Mouse (Mus musculus) urinary bladder, postnatal 10 days (tissue): ENCODE results near the gene Gm20388.
"Not testable (repeated sequence)": the region's sequence is repeated elsewhere in the genome, so short reads cannot be mapped to it uniquely, and the experiment has no call there.

Source experiments
- DNase-seq: peaks from one replicate; pipeline ENCODE4 v3.0.0; 2022; ENCODE audit warnings: low spot score

The Gm20388 gene

DNA sequence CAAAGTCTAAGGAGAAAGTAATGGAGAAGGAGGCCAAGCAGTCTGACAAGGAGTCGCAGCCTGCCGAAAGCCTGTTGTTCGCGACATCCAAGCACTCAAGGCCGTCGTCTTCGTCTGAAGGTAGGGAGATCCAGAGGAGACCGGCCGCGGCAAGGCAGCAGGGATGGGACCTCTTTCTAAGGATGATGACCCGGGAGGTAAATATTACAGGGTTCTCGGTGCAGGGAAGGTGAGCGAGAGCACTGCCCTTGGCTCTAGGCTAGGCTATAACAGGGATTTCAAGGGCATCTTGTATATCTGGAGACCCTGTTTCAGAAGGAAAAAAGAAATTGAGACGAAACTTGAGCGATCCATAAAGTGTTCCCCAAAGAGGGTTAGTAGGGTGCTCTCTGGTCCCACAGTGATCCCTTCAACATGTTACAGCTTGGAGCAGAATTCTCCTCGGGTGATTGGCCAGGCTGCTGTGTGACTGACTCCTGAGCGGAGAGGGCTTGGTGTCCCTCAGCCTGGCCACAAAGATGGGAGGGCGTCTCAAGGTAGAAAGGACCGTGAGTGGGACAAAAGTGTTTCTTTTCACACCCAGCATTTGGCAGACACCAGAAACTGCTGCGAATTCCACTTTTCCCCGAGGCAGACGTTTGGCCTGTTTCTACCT lies 3302.6 kb downstream of the Gm20388 start:
- no peak for DNase-seq

DNA sequence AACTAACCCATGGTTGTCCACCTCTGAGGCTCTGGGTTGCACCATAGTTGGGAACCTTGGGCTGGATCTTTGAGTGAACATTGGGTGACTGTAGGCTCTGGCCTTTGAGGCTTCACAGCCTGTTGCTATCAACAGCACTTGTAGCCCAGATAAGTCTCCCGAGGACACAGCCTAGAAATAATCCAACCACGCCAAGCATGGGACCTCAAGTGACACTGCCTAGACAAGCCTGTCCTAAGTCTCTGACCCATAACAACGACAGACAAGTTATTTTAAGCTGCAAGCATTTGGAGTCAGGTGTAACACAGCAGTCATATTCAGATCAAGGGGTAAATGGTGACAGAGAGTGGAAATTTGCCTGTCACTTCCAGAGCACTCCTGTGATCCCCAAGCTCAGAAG lies 3304.8 kb downstream of the Gm20388 start:
- DNase-seq: no peak

DNA sequence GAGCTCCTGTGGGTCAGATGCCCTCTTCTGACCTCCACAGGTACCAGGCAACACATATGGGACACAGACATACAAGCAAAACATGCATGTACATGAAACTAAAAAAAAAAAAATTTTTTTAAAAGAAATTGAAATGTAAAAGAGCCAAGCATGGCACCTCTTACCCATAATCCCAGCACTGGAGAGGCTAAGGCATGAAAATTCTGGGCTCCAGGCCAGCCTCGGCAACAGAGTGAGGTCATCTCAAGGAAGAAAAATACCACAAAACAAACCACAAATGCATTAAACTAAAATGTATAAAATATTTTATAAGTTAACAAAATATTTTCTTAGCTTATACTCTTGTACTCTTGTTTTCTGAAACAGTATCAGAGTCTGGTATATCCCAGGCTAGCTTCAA lies 3310.3 kb downstream of the Gm20388 start:
- no peak for DNase-seq

DNA sequence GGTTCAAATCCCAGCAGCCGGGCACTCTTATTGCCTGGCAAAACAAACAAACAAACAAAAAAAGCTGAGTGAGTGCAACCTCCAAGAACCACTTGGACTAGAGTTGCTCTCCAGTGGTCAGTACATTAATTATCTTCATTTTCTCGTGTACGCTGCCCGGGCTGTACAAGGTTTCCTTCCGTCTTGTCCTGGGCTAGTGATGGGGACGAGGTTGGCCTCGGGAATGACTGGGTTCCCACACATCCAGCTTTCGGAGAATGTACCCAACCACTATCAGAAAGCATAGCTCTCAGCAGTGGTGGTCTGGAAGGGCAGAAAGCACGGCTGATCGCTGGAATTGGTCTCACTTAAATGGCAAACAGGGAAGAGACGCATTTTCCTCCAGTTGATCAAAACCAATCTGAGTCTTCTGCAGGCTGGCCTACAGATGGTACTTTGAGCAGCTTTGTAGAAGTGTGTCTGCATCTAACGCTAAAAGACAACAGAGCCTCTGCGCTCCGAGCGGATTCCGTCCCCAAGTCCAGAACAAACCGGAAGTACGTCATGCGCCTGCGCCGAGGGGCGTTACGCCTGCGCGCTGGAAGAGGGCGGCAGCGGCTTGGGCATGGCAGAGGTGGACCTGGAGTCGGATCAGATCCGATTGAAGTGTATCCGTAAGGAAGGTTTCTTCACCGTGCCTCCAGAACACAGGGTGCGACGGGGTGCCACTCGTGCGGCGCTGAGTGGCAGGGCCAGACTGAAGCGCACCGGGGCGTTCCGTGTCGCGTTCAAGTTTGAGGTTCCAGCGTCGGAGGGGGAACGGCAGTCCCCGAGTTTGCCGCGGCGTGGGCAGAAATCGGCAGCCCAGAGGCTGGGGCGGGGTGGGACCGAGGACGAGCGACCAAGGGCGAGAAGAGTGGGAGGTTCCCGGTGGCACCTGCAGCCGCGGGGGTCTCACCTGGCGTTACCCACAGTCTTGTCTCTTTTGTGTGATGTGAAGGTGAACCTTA lies 3313.9 kb downstream of the Gm20388 start, which contains the start of gene Cdk10:
TSS of gene Cdk10 (plus strand) at position 565 of the 989 bp plus-strand sequence.
- peak; percentile 79 for DNase-seq

DNA sequence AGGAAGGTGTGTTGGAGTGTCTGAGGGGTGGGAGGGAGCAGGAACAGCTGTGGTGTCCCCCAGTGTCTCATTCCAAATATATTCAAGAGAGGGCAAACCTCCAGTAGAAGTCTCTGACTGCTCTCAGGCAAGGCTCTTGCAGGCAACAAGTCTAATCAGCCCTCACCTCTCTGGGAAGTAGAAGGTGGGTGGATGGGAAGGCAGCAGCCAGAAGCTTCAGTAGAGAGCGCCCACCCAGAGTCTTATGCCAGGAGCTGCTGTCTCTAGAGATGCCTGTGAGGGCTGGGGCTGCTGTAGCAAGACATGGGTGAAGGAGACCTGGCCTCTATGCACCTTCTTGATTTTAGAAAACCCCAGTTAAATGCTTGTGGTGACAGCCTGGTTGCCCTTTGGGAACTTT lies 3317.8 kb downstream of the Gm20388 start:
- no peak for DNase-seq

DNA sequence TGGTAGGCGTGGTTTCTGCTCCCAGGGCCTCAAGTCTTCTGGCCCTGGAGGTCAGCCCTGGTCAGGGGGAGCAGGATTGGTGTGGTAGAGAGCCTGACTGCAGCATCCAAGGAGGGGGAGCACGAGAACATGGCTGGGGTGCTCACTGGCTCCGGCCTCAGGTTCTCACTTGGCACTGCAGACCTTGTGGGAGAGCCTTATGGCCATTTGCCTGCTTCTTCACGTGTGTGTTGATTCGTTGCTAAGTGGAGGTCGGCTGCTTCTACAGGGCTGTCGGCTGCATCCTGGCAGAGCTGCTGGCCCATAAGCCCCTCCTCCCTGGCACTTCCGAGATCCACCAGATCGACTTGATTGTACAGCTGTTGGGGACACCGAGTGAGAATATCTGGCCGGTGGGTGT lies 3319.7 kb downstream of the Gm20388 start:
- DNase-seq: not testable (repeated sequence)

DNA sequence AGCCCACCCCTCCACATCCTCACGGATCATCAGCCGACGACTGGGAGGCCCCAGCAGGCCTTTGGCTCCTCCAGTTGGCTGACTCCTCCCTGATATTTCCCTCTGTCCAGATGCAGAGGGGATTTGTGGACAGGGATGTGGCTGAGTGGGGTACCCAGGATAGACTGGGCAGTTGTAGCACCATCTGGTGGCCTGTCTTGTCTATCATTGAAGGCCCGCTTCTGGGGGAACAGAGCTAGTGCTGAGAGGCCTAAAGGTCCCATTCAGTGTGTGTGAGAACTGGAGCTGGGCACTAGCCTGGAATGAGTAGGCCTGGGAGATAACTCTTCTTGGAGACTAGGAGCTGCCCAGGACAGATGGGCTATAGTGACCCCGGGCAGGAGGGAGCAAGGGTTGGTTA lies 3321.1 kb downstream of the Gm20388 start:
- DNase-seq: no peak

DNA sequence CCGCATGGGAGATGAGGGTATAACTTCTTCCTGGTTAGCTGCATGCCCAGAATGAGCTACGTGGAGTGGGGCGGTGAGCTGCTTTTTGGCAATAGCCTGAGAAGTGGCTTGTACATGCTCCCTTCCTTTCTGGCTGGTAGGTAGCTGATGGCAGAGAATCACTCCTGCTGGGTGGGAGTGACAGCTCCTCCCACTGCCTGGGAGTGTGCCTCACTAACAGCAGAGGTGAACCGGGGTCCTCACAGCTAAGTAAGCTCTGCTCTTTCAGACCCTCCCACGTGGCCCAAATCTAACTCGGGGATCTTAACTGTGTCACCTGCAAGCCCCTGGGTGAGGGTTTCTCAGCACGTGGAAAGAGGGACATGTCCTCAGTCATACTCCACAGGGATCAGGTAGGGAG lies 3321.9 kb downstream of the Gm20388 start:
- no peak for DNase-seq

DNA sequence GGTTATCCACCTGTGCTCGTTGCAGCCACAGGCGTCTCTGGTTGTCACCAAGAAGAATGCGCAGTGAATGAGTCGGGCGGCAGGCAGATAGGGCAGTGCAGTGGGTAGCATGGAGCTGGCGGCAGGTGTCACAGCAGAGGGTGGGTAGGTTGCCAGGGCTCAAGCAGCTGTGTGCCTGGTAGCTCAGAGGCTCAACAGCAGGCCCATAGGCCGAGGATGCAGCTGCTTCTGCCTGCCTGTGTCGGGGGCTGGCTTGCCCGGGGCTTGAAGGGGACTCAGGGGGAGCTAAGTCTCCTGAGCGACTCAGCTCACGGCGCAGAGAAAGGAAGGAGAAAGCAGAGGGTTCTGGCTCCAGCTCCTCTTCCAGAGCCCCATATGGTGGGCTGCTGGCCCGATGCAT lies 3322.7 kb downstream of the Gm20388 start:
- DNase-seq: no peak

DNA sequence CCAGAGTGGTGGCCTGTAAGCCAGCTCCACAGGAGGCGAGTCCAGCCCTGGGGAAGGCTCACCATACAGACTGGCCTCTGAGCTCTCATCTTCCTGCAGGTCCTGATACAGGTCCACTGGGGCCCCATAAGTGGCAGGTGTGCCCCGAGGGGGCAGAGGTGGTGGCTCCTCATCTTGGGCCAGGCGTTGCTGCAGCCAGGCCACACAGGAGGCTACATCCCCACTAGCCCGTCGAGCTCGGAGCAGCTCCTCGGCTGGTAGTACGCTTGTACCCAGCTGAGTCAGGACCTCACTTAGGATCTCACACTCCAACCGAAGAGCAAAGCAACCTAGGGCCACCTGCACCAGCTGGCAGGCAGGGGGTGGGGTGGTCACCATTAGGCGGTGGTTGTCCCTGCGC lies 3323.1 kb downstream of the Gm20388 start:
- no peak for DNase-seq

DNA sequence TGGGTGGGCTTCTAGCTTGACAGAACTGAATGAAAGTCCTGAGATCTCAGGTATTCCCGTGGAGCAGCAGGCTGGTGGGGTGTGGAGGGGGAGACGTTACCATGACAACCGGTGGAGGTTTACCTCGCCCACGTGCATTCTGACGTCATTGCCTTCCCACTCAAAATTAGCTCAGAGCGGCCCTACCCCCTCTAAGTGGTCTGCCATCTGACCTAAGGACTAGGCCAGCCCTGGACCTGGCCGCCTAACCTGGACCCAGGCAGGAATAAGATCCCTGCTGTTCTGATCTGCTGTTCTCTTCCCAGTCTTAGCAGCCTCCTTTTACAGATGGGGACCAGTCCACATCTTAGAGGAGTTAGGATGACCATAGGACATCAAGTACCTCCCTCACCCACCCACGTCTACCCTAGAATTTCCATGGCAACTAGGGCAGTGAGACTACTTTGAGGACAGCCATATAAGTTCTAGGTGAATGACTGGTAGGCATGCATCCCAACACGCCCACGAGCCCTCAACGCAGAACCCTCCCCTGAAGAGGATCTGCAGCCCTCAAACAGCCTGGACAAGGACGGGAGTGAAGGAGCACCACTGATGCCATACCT lies 3324.4 kb downstream of the Gm20388 start:
- DNase-seq: no peak

DNA sequence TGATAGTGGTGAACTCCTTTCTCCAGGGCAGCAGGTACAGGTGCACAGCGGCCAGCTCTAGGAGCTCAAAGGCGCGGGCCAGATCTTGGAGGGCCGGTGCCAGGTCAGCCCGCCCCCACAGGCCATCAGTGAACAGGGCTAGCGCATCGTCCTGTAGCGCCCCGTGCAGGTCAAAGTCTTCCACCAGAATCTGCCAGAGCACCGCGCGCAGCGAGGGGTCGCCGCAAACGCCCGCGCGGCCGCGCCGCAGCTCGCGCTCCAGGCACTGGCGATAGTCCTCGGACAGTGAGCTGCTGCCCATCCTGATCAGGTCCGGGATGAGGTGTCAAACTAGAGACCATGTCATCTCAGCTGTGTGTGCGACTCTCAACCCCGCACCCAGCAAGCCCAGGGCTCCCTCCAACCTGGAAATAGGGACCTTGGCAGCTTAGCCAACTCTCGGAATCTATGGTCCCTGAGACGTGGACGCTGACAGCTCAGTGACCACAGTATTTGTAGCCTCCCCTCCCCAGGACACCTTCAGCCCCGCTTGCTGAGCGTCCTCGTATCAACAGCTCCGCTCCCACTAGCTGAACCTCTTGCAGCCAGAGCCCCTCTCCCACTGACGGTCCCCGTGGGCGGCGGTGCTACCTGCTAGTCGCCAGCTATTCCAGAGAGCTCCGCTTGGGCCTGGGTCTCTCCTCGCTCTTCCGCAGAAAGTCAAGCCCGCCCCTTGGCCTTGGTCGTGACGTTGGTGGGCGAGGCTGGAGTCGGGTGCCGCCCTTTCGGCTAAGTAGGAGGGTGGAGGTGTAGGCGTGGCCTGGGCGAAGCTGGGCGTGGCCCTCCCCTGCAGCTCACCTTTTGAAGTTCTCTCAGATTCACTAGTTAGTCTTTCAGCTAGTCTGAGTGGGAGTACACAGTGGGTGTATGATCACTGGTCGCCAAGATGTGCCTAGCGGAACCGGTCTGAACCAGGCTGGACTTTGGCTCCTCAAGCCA lies 3325.2 kb downstream of the Gm20388 start, which contains the start of gene Spata2l:
TSS of gene Spata2l (minus strand) at position 714 of the 978 bp plus-strand sequence.
- peak; percentile 45 for DNase-seq

DNA sequence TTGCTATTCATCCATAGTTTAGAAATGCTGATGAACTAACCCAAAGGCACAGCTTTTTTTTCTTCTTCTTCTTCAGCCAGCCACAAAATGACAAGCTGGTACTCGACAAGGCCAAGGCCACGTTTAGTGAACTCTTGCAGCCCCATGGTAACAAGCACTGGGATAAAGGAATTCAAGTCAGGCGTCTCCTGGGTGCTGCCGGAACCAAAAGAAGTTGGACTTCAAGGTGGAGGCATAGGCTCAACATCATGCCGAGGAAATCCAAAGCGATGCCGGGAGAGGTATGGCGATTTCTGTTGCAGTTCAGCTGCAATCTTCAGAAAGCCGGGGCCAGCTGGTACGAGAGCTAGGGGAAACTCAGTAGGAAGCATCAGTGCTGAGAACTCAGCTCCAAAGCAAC lies 3328.8 kb downstream of the Gm20388 start:
- no peak for DNase-seq

DNA sequence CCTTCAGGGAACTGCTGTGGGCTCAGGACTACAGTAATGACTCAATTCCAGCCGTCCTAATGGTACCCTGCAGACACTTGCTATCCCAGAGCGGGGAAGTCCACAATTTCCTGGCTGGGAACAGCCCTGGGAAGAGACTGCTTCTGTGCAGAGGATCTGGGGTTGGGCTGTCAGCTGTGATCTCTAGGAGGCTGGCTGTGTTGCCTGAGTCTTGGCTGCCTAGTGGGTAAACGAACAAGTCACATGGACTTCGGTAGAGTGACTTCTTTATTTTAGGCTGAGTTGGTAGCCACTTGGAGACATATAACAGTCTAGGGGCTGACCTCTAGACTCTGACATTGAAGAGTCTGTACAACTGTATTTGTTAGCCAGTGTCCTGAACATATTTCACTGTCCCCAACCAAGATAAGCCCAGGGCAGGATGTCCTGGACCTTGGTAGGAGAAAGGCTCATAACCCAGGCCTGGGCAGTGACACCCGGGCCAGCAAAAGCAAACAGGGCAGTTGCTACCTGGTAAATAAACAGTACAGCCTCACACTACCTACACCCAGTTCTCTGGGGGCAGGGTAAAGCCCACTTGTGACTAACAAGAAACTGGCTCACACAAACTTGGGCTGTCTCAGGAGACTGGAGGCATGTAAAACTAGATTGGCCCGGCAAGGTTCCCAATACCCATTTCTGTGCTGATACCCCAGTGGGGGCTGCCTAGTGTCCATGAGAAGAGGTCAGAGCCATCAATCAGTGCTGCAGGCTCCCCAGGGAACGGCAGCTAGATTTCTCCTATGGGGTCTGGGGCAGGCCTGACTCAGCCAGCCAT lies 3331.7 kb downstream of the Gm20388 start:
- no peak for DNase-seq

DNA sequence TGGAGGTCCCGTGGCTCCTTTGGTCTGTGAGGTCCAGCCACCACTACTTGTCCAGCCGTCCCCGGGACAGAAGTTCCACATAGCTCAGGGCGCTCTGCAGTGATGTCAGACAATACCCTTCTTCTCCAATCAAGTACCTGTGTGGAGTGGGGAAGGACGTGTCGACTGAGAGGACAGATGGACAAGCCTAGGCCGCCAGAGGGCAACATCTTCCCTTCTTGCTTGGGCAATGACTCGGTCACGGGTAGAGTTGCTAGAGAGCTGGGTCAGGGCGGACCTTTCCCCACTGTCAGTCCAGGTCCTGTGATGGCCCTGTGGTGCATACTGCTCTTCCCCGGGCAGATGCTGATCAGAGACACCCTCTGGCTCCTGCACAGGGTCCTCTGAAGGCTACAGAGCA lies 3332.4 kb downstream of the Gm20388 start:
- DNase-seq: no peak

DNA sequence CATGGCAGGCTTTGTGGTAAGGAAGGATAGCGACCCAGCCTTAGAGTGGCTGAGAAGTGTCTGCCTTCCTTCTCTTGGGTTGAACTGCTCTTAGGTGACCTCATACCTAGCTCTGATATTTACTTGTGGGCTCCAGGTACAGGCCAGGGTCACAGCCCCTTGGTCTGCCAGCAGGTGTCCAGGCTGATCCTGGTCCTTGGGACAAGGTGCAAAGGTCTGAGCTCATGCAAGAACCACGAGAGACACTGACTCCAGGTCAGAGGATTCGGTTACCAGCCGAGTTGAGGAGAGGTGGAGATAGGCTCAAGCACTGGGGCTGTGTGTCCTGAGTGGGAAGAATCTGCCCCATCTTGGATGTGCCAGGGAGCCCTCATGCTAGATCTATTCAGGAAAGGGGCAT lies 3333.7 kb downstream of the Gm20388 start:
- DNase-seq: no peak

DNA sequence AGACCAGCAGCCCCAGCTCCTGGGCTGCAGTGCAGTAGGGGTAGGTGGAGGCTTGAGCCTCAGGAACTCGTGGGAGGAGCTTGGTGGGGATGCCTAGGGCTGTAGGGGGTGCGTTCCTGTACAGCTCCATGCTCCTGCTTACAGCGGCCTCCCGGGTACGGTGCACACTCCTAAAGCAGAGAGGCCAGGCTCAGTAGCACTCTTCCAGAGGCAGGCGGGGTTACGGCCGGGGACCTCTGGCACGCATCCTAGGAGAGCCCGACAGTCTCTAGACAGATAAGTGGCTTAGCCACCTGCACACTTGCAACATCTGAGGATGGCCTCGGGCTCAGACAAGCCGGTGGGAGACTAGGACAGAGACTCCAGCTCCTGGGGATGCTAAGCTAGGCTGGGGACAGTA lies 3334.9 kb downstream of the Gm20388 start:
- DNase-seq: no peak

DNA sequence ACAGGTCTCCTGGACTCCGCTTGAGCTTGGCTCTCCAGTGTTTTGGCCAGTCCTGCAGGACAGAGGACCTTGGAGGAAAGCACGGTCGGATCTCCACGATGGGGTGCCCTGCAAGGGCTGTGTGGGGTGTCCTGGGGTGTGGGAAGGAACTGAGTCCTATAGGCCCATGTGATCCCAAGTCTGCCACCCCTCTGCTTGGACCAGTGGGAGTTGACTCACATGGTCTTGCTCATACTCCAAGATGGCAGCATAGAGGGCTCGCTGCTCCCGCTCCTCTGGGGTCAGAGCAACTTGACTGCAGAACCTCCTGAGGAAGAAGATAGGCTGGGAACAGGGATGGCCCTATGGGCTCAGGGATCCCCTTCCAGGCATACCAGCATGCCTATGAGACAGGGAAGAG lies 3337.1 kb downstream of the Gm20388 start:
- DNase-seq: no peak

DNA sequence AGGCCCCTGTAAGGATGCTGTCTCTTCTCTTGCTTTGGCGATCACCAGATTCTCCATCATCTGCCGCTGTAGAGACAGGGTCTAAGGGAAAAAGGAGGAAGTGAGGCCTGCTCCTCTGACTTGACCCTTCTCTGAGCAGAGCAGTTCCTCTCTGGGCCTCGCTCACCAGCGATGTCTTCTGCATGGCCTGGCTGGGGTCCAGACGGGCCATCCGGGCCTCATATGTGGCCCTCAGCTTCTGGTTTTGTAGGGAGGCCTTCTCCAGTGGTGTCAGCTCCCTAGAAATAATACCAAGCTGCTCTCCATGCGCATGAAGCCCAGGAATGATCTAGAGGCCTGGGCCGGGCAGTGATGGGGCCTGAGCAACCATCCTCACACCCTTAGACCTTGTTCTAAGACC lies 3338.0 kb downstream of the Gm20388 start:
- no peak for DNase-seq

DNA sequence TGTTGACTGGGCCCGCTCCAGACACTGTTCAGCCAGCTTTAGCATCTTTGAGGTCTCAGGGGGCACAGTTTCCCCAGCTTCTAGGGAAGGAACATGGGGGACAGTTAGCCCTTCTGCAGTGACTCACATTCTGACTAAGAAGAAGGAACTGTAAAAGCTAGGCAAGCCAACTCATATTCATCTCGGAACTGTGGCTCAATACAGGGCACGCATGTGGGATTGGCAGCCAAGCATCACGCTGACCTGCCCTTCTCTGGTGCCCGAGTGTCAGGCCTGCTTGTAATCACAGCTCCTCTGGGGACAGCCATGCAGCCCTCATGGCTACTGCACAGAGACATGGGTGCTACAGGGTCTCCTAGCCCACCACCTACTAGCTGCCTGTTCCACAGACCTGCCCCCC lies 3340.3 kb downstream of the Gm20388 start:
- DNase-seq: no peak

DNA sequence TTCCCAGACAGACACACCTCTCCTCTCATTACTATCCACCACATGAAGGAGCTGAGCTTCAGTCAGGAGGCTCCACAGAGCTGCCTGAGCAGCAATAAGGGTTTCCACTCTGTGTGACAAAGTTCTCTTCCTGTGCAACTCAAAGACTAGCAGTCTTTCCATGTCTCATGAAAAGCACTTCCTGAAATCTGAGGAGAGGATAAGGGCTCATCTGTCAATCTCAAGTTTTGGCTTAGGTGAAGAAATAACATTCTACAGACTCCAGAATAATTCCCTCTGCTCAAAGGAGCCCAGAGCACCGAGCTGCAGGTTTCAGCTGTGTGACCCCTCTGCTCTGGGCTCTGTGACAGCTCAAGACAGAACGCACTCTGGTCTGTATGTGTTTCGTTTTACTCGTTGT lies 3342.3 kb downstream of the Gm20388 start:
- no peak for DNase-seq
